Mouse (Mus musculus): ENCODE data around the gene Zfp365. TPM values are rescaled to one million over a fixed set of nuclear protein-coding genes. Genes with fewer than 3 reads are reported as not detected.

Zfp365 gene
- total RNA-seq, 1 experiment from 2014 or later = 0.48 TPM

DNA sequence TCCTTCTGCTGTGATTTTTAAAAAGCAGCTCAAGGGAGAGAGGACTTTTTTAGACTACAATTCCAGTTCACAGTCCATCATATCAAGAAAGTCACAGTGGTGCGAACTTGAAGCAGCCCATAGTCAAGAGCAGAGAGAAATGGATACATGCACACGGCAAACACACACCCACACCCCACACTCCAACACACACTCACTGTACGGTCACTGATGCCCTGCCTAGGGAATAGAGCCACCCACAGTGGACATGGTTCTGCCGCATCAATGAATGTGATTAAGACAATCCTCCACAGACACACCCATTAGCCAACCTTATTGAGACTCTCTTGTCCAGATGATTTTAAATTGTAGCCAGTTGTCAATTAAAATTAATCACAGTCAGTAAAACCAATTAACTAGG, 4.5 kb downstream of the Zfp365 start:
- no peak for ATAC-seq (replicated peaks; ENCODE audit: insufficient number of reproducible peaks, low FRiP score, low TSS enrichment, poor library complexity, severe bottlenecking)

DNA sequence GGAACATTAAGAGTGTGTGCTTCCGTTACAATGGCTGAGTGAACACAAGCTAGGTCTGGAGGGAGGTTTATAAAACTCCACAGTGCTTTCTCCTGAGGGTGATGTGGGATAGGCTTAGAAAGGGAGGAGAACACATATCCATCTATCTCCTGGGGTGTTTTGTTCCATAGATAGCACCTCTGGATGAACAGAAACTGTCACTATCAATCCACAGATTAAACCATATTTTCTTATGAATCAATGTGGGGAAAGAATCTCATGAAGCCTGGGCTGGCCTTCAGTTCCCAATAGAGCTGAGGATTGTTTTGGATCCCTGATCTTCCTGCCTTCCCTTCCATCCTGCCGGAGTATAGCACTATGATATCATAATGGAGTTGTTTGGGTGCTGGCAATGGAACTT, 5.5 kb downstream of the Zfp365 start:
- ATAC-seq (replicated peaks; ENCODE audit: insufficient number of reproducible peaks, low FRiP score, low TSS enrichment, poor library complexity, severe bottlenecking) = no peak

DNA sequence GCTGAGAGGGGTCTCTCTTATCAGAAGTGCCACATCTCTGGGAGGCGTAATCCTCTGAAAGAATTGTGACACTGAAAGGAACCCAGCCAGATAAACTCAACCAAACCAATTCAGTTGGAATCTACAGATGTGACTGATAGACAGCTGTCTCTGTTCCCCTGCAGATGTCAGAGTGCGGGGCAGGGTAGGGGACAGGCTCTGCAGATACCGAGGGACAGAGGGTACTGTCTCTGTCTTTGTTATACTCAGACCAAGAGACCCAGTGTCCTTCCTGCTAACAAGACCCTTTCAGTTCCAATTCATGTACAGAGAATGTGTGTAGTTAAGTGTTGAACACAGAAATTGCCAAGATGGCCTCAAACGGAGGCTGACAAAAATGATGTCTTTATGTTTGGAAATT, 6.4 kb downstream of the Zfp365 start:
- no peak for ATAC-seq (replicated peaks; ENCODE audit: insufficient number of reproducible peaks, low FRiP score, low TSS enrichment, poor library complexity, severe bottlenecking)

DNA sequence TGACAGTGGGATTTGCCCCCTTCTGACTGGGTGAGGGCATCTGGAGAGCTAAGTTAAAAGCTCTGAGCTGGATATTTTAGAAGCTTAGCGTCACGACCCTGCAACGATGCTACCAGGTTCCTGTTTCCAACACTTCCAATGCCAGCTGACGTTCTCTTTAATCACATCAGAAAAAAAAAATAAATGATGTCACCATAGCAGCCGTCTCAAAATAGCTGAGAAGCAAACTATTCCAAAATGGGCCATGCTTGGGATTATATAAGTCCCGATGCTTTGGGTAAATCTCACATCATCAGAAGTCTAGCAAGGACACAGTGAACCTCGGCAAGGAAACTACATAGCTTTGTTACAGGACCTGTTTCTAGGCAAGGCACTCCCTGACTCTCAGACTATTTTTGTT, 9.1 kb downstream of the Zfp365 start:
- ATAC-seq (replicated peaks; ENCODE audit: insufficient number of reproducible peaks, low FRiP score, low TSS enrichment, poor library complexity, severe bottlenecking) = no peak

DNA sequence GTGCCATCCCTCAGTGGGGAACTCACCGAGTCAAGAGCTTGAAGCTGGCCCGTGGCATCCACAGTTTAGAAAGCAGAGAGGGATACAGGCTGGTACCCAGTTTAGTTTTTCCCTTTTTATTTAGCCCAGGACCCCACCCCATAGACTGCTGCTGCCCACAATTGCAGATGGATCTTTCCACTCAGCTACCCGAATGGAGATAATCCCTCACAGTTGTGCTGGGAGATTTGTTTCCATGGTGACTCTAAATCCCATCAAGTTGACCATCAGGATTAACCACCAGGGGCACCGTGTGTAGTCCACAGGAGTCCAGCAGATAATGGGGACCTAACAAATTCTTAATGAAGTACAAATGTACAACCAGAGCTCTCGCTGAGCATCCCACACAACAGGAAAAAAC, 11.3 kb downstream of the Zfp365 start:
- ATAC-seq (replicated peaks; ENCODE audit: insufficient number of reproducible peaks, low FRiP score, low TSS enrichment, poor library complexity, severe bottlenecking) = no peak

DNA sequence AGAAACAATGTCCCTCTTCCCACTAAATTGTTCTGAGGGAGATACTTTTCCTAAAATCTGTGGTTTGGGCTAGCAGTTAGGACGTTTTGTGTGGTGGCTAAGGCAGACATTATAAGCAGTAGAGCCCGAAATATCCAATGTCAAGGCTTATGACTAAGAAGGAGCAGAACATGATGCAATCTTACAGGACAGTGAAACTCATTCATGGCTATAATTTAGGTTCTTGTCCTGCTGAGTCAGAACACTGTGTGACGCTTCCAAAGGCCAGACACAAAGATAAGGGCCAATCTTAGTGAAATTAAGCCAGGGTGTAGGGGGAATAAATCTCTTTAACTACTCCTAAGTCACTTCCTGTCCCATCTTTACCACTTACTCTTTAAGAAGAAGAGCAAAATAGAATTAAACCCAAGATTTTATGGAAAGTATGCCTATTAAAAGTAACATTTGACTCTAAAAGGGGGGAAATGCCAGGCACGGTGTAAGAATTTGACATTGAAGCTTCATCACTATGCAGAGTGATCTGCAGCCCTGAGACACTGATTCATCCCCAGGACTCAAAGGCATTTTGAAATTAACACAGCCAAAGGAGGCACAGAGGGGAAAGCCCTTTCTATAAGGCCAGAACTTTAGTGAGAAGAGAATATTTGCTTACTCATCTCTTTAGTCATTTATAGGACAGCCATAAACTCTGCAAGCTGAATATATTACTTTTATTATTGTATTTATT, 13.3 kb downstream of the Zfp365 start:
- ATAC-seq (replicated peaks; ENCODE audit: insufficient number of reproducible peaks, low FRiP score, low TSS enrichment, poor library complexity, severe bottlenecking) = no peak

DNA sequence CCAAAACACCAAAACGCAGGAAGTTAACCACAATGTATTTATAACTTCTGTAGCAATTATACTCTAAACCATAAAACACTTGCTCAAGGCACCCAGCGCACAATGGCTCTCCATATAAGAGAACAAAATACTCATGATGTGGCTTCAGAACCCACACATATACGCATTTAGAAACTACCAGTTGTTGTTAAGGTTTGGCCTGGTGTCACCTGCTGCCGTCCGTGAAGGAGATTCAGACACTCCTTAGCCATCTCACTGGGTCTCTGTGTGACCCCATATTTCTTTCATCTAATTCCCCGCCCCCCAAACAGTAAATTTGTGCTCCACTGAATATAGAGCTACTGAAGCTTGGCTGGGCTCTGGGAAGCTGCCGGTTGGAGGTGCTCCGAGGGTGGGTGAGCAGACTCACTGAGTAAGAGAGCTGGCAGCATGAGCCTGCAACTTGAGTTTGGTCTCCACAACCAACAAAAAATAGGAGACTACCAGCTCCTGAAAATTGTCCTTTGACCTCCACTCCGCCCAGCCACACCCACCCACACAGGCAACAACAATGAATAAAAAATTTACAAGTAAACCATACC, 14.0 kb downstream of the Zfp365 start:
- ATAC-seq (replicated peaks; ENCODE audit: insufficient number of reproducible peaks, low FRiP score, low TSS enrichment, poor library complexity, severe bottlenecking) = no peak

DNA sequence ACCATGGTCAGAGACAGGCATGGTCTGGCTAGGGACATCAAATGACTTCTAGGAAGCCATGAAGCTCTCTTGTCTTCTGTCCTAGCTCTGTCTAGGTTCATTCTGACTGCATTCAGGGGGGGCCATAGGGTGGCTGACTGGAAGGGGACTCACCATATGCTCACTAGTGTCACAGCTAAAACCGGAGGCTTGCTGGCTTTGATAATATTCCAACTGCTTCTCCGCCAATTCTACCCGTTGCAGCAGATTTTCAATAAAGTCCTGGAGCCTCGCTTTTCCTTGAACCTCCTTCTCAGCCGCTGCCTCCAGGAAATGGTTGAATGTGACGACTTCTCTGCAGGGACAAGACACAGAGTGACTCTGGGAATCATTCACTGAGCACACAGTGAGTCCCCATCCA, 15.2 kb downstream of the Zfp365 start:
- no peak for ATAC-seq (replicated peaks; ENCODE audit: insufficient number of reproducible peaks, low FRiP score, low TSS enrichment, poor library complexity, severe bottlenecking)

DNA sequence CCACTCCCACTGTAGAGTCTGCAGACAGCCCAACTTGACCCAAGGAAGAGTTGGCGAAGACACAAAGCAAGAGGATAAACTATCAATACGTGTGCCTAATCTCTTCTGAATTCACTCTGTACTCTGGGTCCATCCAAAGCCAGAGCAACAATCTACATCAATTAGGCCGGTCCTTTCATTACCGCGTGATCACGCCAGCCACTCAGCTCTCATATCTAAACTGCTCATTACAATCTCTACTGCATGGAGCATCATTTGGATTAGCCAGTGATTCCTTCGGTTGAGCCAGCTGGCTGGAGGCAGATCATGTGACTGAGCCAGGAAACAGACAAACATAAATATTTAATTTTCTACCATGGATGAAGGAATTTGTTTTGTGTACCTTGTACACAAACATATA, 17.8 kb downstream of the Zfp365 start:
- ATAC-seq (replicated peaks; ENCODE audit: insufficient number of reproducible peaks, low FRiP score, low TSS enrichment, poor library complexity, severe bottlenecking) = no peak

DNA sequence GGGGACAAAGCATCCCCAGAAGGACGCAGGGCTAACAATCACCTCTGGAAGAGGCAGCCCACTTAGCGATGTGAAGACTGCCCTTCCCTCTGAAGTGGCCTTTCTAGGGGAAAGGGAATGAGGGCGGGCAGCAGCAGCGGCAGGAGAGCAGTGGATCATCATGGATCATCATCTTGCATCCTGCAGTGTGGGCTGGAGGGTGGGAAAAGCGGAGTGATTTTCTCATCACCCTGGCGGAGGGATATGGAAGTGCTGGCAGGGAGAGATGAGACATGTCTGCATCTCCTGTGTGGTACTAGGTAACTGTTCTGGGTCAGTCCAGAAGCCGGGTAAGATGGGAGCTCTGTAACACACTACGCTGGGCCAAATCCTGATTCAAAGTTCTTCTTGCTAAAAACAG, 18.4 kb downstream of the Zfp365 start:
- ATAC-seq (replicated peaks; ENCODE audit: insufficient number of reproducible peaks, low FRiP score, low TSS enrichment, poor library complexity, severe bottlenecking) = no peak

DNA sequence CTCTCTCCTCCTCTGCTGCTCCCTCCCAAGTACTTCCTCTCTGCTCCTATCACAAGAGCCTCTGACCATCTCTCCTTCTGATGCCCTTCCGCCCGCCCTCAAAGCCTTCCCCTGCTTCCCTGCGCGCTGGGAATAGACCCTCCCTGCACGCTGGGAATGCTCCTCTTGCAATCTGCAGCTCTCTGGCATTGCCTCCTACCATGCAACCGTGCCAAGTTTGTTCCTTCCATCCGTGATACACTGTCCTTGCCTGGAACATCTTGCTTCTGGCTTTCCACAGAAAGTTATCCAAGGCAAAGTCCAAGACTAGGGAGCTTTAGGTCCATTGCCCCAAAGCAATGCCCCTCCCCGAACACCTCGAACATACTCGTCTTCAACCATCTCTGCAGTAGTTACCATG, 19.2 kb downstream of the Zfp365 start:
- no peak for ATAC-seq (replicated peaks; ENCODE audit: insufficient number of reproducible peaks, low FRiP score, low TSS enrichment, poor library complexity, severe bottlenecking)

DNA sequence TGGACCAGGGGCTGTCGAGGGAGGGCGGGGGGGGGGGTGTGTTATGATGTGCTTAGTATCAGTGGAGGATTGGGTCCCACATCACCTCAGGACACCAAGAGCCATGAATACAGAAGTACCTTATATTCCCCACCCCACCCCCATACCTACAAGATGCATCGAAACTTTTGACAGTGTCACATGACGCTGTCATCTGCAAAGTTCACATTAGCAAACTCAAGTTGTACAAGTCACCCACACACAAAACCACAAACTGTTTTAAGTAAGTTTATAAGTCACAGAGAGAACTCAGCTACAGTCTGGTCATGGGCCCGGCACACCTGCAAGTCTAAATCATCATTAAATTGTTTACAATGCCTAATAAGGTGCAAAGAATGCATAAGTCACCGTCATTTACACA, 21.3 kb downstream of the Zfp365 start:
- ATAC-seq (replicated peaks; ENCODE audit: insufficient number of reproducible peaks, low FRiP score, low TSS enrichment, poor library complexity, severe bottlenecking) = no peak

DNA sequence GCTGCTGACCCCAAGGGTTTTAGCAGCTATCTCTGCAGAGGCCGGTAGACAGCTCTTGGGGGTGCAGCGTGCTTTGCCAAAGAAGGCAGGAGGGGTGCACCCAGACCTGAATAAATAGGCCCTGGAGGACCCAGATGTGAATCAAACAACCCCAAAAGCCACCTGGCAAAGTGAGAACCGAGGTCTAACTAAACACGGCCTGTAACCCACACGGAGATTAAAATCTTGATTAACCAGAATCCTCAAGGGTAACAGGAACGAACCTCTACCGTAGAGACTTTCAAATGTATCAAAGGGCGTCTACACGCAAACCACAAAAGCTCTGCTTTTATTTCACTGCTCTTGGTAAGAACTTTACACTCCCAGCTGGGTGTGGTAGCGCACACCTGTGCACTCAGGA, 24.5 kb downstream of the Zfp365 start:
- ATAC-seq (replicated peaks; ENCODE audit: insufficient number of reproducible peaks, low FRiP score, low TSS enrichment, poor library complexity, severe bottlenecking) = no peak

DNA sequence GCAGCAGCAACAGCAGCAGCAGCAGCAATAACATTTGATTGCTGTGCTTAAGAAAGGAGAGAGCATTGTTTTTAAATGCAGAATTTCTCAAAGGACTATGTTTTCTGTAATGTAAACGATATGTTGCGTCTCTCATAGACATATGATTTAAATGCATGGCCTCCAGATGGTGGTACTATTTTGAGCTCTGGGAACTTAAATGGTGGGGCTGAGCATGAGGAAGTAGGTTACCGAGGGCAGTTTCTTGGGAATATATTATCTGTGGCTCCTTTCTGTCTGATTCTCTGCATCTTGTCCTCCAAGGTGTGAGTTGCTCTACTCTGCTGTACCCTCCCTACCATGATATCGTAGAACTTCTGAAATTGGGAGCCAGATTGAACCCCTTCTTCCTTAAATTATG, 31.8 kb downstream of the Zfp365 start:
- no peak for ATAC-seq (replicated peaks; ENCODE audit: insufficient number of reproducible peaks, low FRiP score, low TSS enrichment, poor library complexity, severe bottlenecking)

DNA sequence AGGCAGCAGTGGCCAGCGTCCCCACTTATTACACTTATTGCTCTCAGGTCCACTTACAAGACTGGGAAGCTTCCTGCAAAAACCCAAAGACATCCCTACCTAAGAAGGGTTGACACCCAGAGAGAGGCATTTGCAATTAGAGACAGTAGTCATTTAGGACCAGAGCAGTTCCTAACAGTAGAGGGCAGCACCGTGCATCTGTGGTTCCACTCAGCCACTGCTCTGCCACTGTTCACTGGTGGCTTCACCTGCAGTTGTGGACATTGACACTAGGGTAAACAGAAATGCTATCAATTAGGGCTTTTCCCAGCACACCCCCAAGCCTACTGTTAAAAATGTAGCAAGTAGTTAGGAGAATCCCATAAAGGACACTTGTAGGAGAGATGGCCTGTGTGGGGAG, 40.7 kb downstream of the Zfp365 start:
- 0 out of 2 replicates have a peak, but pooled peaks have one; percentile 56 for ATAC-seq (replicated peaks; ENCODE audit: insufficient number of reproducible peaks, low FRiP score, low TSS enrichment, poor library complexity, severe bottlenecking)

DNA sequence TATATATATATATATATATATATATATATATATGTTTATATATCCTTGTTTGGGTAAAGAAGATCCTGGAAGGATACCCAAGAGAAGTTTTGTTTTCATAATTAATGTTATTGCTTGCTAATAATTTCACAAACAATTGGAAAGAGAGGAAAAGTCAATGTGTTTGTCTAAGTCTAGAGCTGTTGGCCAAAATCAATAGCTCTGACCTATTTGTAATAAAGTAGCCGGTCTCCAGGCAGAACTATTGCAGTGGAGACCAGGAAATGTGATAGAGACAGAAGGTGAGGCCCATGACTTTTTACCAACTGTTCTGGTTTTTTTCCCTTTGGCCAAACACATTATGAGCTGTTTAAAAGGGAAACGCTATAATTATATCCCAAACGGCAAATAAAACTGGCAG, 44.2 kb downstream of the Zfp365 start:
- ATAC-seq (replicated peaks; ENCODE audit: insufficient number of reproducible peaks, low FRiP score, low TSS enrichment, poor library complexity, severe bottlenecking) = no peak

DNA sequence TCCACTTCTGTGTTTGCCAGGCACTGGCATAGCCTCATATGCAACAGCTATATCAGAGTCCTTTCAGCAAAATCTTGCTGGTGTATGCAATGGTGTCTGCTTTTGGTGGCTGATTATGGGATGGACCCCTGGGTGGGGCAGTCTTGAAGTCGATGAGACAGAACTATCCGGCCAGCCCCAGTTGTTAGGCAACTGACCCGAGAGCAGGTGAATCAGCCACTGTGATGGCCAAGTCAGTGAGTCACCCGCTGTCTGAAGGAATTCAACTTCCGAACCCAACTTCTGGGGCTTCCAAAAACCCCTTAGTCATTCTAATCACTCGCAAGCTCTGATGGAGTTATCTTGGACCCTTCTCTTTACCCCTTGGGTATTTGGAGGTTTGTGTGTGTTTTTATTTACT, 46.6 kb downstream of the Zfp365 start:
- no peak for ATAC-seq (replicated peaks; ENCODE audit: insufficient number of reproducible peaks, low FRiP score, low TSS enrichment, poor library complexity, severe bottlenecking)

DNA sequence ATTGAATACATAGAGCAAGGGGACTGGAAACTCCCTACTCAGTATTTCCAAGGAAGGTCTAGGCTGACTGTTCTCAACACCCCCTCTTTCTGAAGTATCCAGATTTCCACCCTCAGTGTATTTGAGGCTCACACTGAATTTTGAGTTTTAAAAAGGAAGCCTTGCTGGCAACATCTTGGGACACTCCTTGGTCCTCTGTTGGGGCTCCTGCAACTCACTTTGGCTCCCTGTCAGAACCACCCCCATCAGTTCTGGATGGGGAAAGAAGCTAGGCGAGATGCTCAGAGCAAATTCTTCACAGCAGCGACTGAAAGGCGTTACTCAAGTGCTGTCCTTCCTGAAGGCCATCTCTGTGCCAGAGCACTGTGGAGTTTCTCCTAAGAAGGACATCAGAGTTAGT, 47.4 kb downstream of the Zfp365 start:
- ATAC-seq (replicated peaks; ENCODE audit: insufficient number of reproducible peaks, low FRiP score, low TSS enrichment, poor library complexity, severe bottlenecking) = no peak

DNA sequence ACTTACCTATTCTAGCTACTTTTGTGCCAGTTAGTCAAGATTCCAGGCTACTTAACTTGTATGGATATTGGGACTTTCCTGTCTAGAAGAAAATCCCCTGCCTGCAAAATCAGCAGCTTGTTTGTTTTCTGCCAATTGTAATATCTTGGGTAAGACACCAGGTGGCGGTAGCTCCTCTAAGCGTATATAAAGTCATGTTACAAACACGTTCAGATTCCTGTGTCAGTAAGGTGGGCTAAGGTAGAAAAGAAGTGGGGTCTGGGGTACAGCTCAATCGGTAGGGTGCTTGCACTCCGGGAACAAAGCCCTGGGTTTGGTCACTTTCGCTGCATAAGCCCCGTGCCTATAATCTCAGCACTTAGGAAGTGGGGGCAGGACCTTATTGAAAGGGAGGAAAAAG, 50.1 kb downstream of the Zfp365 start:
- no peak for ATAC-seq (replicated peaks; ENCODE audit: insufficient number of reproducible peaks, low FRiP score, low TSS enrichment, poor library complexity, severe bottlenecking)

DNA sequence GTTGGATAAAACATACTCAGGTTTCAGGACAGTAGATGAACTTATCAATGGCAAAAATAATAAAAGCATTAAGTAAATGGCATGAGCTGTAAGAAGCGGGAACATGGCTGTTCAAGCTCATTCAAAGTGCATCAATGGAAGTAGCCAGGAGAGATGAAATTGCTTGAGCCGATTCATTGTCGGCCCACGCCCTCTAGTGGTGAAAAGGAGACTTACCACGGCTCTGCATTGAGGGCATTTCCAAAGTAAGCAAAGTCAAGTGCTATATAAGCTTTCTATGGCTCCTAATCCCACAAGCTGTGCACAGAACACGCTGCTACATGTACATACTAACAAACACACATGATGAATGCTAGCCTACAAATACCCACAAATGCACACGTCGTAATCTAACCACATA, 53.6 kb downstream of the Zfp365 start:
- peak; percentile 60; the same call in 1 of the 2 replicates for ATAC-seq (replicated peaks; ENCODE audit: insufficient number of reproducible peaks, low FRiP score, low TSS enrichment, poor library complexity, severe bottlenecking)

DNA sequence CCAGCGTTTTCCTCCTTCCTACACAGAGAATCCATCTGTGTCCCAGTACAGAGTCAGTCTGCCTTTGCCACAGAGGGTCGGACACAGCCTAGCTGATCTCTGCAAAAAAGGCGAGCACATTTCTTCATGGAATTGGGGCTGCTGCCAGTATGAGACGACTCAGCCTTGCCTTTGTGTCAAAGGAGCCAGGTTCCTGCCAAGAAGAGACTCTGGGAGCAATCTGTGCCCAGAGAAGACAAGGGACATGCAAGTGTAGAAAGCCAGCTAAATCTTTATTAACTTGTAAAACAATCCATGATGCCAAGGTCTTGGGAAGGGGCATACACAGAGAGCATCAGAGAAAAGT, 54.9 kb downstream of the Zfp365 start:
- no peak for ATAC-seq (replicated peaks; ENCODE audit: insufficient number of reproducible peaks, low FRiP score, low TSS enrichment, poor library complexity, severe bottlenecking)
